Mouse (Mus musculus): ENCODE results near the gene Nat8l.

Gene Nat8l

GRCm38 (mm10) chr5:34004618-34005017, 8.8 kb downstream of the Nat8l start:
- DNase-seq: no peak

- DNase-seq: no peak
Measured at GRCm38 (mm10) chr5:34006832-34007231, 11.0 kb downstream of the Nat8l start.

GRCm38 (mm10) chr5:34007392-34007941, 11.7 kb downstream of the Nat8l start:
- DNase-seq: no peak

GRCm38 (mm10) chr5:34014652-34015051, 18.9 kb downstream of the Nat8l start:
- DNase-seq: no peak

GRCm38 (mm10) chr5:34018968-34019367, 23.2 kb downstream of the Nat8l start:
- DNase-seq: no peak

- no peak for DNase-seq
Measured at GRCm38 (mm10) chr5:34030101-34030500, 34.3 kb downstream of the Nat8l start.

- no peak for DNase-seq
Measured at GRCm38 (mm10) chr5:34031022-34031421, 35.2 kb downstream of the Nat8l start.

GRCm38 (mm10) chr5:34032520-34032919, 36.7 kb downstream of the Nat8l start:
- no peak for DNase-seq

Measured in kidney, postnatal 36 days (tissue).